Mouse (Mus musculus) kidney, postnatal 0 days (tissue): ENCODE measurements around the gene Klhl32. TPM values are rescaled to one million over a fixed set of nuclear protein-coding genes. Genes with fewer than 3 reads are reported as not detected.
"Not testable (repeated sequence)": the region's sequence is repeated elsewhere in the genome, so short reads cannot be mapped to it uniquely, and the experiment has no call there.

Experiments used
- ATAC-seq: fragments of 200-750 bp; cut with Nextera tagmentation; replicated peaks from 2 replicates; pipeline ENCODE4 v1.8.0; 2017; ENCODE audit warnings: low read depth, moderate number of reproducible peaks, moderate TSS enrichment, moderate library complexity; ENCODE audit not compliant: low FRiP score
- DNase-seq: peaks from one replicate; pipeline ENCODE4 v3.0.0-alpha.2; 2016; ENCODE audit warnings: low spot score
- H3K27ac ChIP-seq: fragments of 300-500 bp; sonication (generic); 2 replicates; pipeline ENCODE4 v1.5.1; 2014; ENCODE audit warnings: mild to moderate bottlenecking
- H3K27me3 ChIP-seq: fragments of 300-500 bp; sonication (generic); 2 replicates; pipeline ENCODE4 v1.6.1; 2014; ENCODE audit warnings: low read length, mixed read lengths; ENCODE audit not compliant: insufficient read depth
- H3K36me3 ChIP-seq: fragments of 300-500 bp; sonication (generic); 2 replicates; pipeline ENCODE4 v1.6.1; 2014; ENCODE audit warnings: low read length, mixed read lengths; ENCODE audit not compliant: insufficient read depth
- H3K4me1 ChIP-seq: fragments of 300-500 bp; sonication (generic); replicated peaks from 2 replicates; pipeline ENCODE4 v1.6.1; 2014; ENCODE audit warnings: antibody characterized with exemption, low read length, mixed read lengths; ENCODE audit not compliant: insufficient read depth
- H3K4me2 ChIP-seq: fragments of 300-500 bp; sonication (generic); 2 replicates; pipeline ENCODE4 v1.6.1; 2014; ENCODE audit warnings: mild to moderate bottlenecking, low read length, moderate library complexity, mixed read lengths
- H3K4me3 ChIP-seq: fragments of 300-500 bp; sonication (generic); replicated peaks from 2 replicates; pipeline ENCODE4 v1.5.1; 2014; ENCODE audit warnings: low read depth, low read length
- H3K9ac ChIP-seq: fragments of 300-500 bp; sonication (generic); 2 replicates; pipeline ENCODE4 v1.6.1; 2014; ENCODE audit warnings: low read depth, low read length
- H3K9me3 ChIP-seq: fragments of 300-500 bp; sonication (generic); replicated peaks from 2 replicates; pipeline ENCODE4 v1.6.1; 2016; ENCODE audit warnings: low read length, inconsistent platforms, mixed read lengths
- CTCF ChIP-seq: IDR thresholded peaks from 2 replicates; pipeline ENCODE4 v1.5.1; 2016; ENCODE audit warnings: antibody characterized with exemption, low read depth, mild to moderate bottlenecking, moderate library complexity
- WGBS: fragments of 180-500 bp; shearing (Covaris S2); extraction: QIAGEN DNeasy Blood & Tissue Kit; methylation state at CpG from one replicate; pipeline ENCODE4 v1.1.7; 2014; 5-methylcytosine and 5-hydroxymethylcytosine counted together
- polyA plus RNA-seq: library from polyadenylated mRNA; unstranded; fragments of >200 nt; fragmentation: Nextera tagmentation; extraction: Ambion mirVana; gene quantifications from 2 replicates; pipeline ENCODE4 v1.2.1, GENCODE M21; 2015

The Klhl32 gene
- polyA plus RNA-seq, 1 experiment from 2014 or later = 2.4 TPM

DNA sequence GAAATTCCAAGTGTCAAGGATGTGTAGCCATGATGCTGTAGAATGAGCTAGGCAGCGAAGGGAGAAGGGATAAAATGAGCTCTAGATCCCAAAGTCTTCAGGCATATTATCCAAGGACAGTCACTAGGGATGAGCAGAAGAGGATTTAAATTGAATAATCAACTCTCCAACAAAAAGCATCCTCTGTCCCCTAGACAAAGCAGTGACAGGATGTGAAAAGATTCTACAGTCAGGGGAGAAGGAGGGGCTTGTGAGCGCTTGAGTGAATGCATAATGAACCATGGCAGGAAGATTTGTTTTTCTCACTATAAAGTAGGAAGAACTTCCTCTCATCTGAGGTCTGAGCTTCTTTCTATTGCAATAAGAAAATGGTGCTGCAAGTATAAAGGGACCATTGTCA, 170.8 kb downstream of the Klhl32 start:
- DNase-seq = peak; percentile 1
- TF ChIP-seq CTCF = no peak
- Histone ChIP-seq H3K4me2 (no peak overlapping the region), H3K9ac (no peak overlapping the region), H3K4me1 (no peaks in the 10 kb centered on the region), H3K9me3 (no peaks in the 10 kb centered on the region), H3K27me3 (no peaks in the 10 kb centered on the region), H3K36me3 (no peaks in the 10 kb centered on the region), H3K27ac (no peak overlapping the region), H3K4me3 (no peak overlapping the region)
- ATAC-seq = no peak
- 71% methylated on average over 2 of the region's 2 CpGs for WGBS

DNA sequence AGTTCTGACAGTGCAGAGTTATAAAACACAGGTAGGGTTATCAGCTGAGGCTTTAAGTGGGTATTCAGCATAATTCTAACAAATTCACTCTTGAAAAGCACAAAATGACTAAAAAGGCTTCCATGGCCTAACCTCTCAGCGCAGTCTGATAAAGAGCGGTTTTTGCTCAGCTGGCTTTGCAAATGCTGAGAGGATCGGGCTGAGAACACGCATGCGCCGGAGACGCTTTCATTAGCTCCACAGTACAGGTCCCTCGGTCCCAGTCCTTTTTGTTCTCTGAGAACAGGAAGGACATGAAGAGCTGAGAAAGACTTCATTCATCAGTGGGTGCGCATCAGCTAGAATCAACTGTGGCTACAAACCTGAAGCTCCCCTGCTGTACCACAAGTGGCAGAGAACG, 180.9 kb downstream of the Klhl32 start:
- H3K36me3 ChIP-seq = no peaks in the 10 kb centered on the region
- WGBS = 92% methylated on average over 10 of the region's 10 CpGs
- H3K4me2 ChIP-seq = no peak overlapping the region
- ATAC-seq (no peak), DNase-seq (no peak)
- no peak overlapping the region for H3K27ac ChIP-seq
- H3K27me3 ChIP-seq = no peaks in the 10 kb centered on the region
- no peak overlapping the region for H3K9ac ChIP-seq
- no peak overlapping the region for H3K4me3 ChIP-seq
- no peak for TF ChIP-seq CTCF
- no peaks in the 10 kb centered on the region for H3K4me1 ChIP-seq
- no peaks in the 10 kb centered on the region for H3K9me3 ChIP-seq

DNA sequence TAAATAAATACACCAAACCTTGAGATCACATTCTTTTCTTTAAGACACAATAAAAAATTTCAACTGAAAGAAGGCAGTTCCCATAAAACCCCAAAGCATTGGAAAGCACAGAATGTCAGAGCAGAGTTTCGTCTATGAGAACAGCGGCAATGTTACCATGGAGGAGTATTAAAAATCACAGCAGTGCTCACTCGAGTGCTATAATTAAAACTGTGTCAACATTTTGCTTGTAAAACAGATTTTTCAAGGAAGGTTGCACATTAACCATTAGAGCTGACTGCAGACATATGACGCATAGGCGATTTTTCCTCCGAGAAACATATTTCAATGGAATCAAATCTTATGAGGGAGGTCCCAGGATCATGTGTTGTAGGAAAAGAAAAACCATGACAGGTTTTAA, 191.7 kb downstream of the Klhl32 start:
- no peak for TF ChIP-seq CTCF
- H3K4me1 ChIP-seq = no peaks in the 10 kb centered on the region
- DNase-seq (no peak), ATAC-seq (no peak)
- 75% methylated on average over 6 of the region's 6 CpGs for WGBS
- H3K9ac ChIP-seq = no peak overlapping the region
- H3K9me3 ChIP-seq = no peaks in the 10 kb centered on the region
- no peak overlapping the region for H3K4me2 ChIP-seq
- H3K4me3 ChIP-seq = no peak overlapping the region
- H3K27me3 ChIP-seq = no peaks in the 10 kb centered on the region
- H3K27ac ChIP-seq = no peak overlapping the region
- no peaks in the 10 kb centered on the region for H3K36me3 ChIP-seq

DNA sequence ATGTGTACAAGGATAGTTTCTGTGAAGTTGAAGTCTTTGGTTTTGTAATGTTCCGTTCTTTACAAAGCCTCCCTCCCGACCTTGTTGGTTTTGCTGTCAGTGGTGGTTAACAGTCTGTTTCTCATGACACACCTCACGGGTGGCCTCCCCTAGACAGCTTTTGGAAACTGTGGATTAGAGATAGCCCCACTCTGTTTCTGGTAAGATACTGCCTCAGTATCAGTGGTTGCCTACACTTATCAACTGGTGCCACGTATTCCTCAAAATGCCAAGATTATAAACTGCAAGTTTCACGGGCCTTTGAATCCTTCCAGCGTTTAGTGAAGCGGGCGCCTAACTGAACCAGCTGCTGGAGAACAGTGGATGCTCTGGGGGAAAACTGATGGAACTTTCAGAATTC, 206.2 kb downstream of the Klhl32 start:
- not testable (repeated sequence) for DNase-seq, H3K36me3 ChIP-seq, H3K4me3 ChIP-seq, ATAC-seq, H3K9ac ChIP-seq, H3K4me2 ChIP-seq, H3K27ac ChIP-seq, H3K4me1 ChIP-seq, H3K9me3 ChIP-seq, H3K27me3 ChIP-seq
- WGBS = 93% methylated on average over 5 of the region's 8 CpGs

DNA sequence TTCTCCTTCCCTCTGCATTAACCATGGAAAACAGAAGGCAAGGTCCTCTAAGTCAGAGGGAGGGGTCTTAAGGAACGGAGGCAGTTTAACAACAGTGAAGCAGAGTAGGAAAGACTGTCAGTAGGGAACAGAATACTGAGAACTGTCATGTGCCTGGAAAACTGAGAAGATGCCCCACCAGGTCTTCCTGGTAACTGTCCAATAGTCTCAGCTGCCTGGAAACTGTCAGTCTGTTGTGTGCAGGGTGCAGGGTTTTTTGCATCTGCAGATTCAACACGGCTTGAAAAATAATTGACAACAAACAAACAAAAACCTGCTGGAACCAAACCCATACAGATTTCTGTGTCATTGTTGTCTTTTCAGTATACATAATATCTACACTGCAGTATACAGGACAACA, 208.6 kb downstream of the Klhl32 start:
- WGBS = 68% methylated on average over 2 of the region's 2 CpGs
- H3K4me1 ChIP-seq = no peaks in the 10 kb centered on the region
- H3K36me3 ChIP-seq = no peaks in the 10 kb centered on the region
- no peak for ATAC-seq
- no peak for TF ChIP-seq CTCF
- H3K9ac ChIP-seq = no peak overlapping the region
- no peaks in the 10 kb centered on the region for H3K27me3 ChIP-seq
- H3K4me2 ChIP-seq = no peak overlapping the region
- no peaks in the 10 kb centered on the region for H3K9me3 ChIP-seq
- H3K27ac ChIP-seq = no peak overlapping the region
- DNase-seq = no peak
- H3K4me3 ChIP-seq = no peak overlapping the region

DNA sequence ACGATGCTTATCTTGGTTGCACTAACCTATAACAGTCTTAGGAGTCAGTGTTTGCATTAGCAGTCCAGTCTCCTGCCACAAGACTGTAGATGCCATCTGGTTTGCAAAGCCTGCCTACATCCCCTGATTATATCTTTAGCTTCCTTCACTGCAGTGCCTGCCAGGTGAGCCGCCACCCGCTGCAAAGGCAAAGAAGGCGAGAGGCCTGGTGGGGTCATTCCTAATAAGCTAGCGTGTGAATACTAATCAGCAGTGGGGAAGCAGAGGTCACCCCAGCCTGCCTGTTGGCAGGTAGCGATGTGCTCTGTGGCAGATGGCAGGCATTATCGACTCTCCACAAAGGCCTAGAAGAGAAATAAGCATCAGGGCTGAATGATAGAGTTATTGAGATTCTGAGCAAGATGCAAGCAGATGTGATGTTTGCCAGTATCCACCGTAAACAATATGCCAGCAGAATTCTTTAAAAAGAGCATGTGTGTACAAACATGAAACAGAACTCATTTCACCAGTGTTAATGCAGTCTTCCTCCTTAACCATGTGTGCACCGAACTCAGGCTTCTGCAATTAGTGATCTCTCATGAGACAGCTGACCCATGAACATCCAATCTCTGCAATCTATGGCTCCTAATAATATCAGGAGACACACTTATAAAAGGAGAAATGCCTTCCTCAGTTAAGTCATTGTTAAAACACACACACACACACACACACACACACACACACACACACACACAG, 219.6 kb downstream of the Klhl32 start:
- 68% methylated on average over 9 of the region's 9 CpGs for WGBS
- ATAC-seq = no peak
- Histone ChIP-seq H3K9me3 (no peaks in the 10 kb centered on the region), H3K36me3 (no peaks in the 10 kb centered on the region), H3K4me1 (no peaks in the 10 kb centered on the region), H3K4me2 (no peak overlapping the region), H3K27me3 (no peaks in the 10 kb centered on the region), H3K27ac (no peak overlapping the region), H3K9ac (no peak overlapping the region), H3K4me3 (no peak overlapping the region)
- DNase-seq = no peak
- no peak for TF ChIP-seq CTCF

DNA sequence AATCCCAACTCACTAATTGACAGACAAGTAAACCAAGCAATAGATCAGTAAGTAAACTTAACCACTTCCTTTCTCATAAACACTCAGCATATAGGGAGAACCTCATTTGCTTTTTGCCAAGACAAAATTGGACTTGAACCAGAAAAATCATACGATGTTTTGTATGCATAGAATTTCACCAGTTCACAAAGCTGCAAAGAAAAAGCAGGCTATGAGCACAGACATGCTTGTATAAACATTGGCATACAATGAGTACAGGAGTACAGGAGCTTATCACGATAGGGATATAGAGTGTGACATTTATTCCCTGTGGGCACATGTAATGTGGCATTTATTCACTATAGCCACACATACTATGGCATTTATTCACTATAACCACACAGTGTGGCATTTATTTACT, 220.5 kb downstream of the Klhl32 start:
- no peak overlapping the region for H3K4me2 ChIP-seq
- no peaks in the 10 kb centered on the region for H3K36me3 ChIP-seq
- no peaks in the 10 kb centered on the region for H3K4me1 ChIP-seq
- ATAC-seq = no peak
- no peaks in the 10 kb centered on the region for H3K27me3 ChIP-seq
- no peak for TF ChIP-seq CTCF
- DNase-seq = no peak
- H3K9ac ChIP-seq = no peak overlapping the region
- H3K4me3 ChIP-seq = no peak overlapping the region
- WGBS = 53% methylated on average over 2 of the region's 2 CpGs
- no peaks in the 10 kb centered on the region for H3K9me3 ChIP-seq
- no peak overlapping the region for H3K27ac ChIP-seq
